Mouse (Mus musculus): ENCODE measurements around the gene Ocln.

GRCm38 (mm10) chr13:100532788-100533365 lies 19.6 kb downstream of the Ocln start:
- TF ChIP-seq POLR2A (IDR thresholded peaks at IDR 0.05; ENCODE audit: borderline replicate concordance, low read depth, low read length) (no peak), CTCF (IDR thresholded peaks at IDR 0.05; ENCODE audit: low read depth, low read length) (no peak)

Data from bone marrow macrophage, adult 2 months (primary cell).